Mouse (Mus musculus): Measurements from ENCODE around the gene Reg3d. TPM values are rescaled to one million over a fixed set of nuclear protein-coding genes. Genes with fewer than 3 reads are reported as not detected.

Reg3d gene
- polyA plus RNA-seq (2012; rRNA removed; ENCODE audit: low replicate concordance), result 0.25 and 4.5 TPM in 2 replicates

GRCm38 (mm10) chr6:78378765-78379164 is at the start of gene Reg3d:
Gene Reg3d (minus strand): TSS chr6:78378865.

GRCm38 (mm10) chr6:78422411-78422810 is 43.7 kb upstream of the Reg3d start, which contains the start of gene Reg1:
Gene Reg1 (plus strand): TSS chr6:78422711.

GRCm38 (mm10) chr6:78395323-78395722 is 16.7 kb upstream of the Reg3d start, which contains the start of gene Reg2:
Gene Reg2 (plus strand): TSS chr6:78395623.

GRCm38 (mm10) chr6:78380409-78380808 is 1.7 kb upstream of the Reg3d start, which contains the start of gene Reg3a:
Gene Reg3a (plus strand): TSS chr6:78380709.

GRCm38 (mm10) chr6:78370357-78370756 is 8.3 kb downstream of the Reg3d start, which contains the start of gene Reg3b:
Gene Reg3b (plus strand): TSS chr6:78370657.

Other genes with a start within 250 kb of the Reg3d start
- gene Reg3b, start 8.2 kb downstream of the Reg3d start, polyA plus RNA-seq (2012; rRNA removed; ENCODE audit: low replicate concordance), result 584 and 3,274 TPM in 2 replicates
- 57.4 and 207 TPM in 2 replicates for gene Reg3a, start 1.8 kb upstream of the Reg3d start, polyA plus RNA-seq (2012; rRNA removed; ENCODE audit: low replicate concordance)
- 0.23 and 72.2 TPM in 2 replicates for gene Reg2, start 16.8 kb upstream of the Reg3d start, polyA plus RNA-seq (2012; rRNA removed; ENCODE audit: low replicate concordance)
- 450 and 10,088 TPM in 2 replicates for gene Reg1, start 43.8 kb upstream of the Reg3d start, polyA plus RNA-seq (2012; rRNA removed; ENCODE audit: low replicate concordance)
- 114 and 556 TPM in 2 replicates for gene Reg3g, start 90.0 kb upstream of the Reg3d start, polyA plus RNA-seq (2012; rRNA removed; ENCODE audit: low replicate concordance)

Measured in duodenum, adult 2 months (tissue).